Mouse (Mus musculus): ENCODE data around the gene Snx9. TPM values are rescaled to one million over a fixed set of nuclear protein-coding genes. Genes with fewer than 3 reads are reported as not detected.

Gene Snx9
- polyA plus RNA-seq, 1 experiment from 2014 or later, result 7.5 TPM

DNA sequence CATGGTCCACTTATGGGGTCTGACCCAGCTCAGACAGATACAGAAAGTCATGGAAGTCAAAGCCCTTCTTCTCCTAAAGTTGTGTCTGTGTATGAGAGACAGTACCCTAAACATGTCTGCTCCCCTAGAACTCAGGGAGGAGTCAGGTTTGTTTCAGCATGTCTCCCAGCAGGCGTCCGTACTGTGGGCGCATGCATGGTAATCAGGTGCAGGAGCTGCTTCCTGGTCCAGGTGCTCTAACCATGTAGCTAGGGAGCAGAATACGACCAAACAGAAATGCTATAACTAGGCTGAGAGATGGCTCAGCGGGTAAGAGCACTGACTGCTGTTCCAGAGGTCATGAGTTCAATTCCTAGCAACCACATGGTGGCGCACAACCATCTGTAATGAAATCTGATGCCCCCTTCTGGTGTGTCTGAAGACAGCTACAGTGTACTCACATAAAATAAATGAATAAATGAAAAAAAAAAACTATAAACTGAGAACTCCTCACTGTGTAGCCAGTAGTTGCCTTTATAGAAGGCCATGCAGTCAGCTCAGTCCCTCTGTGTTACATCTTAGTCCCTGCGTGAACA is 52.5 kb downstream of the Snx9 start:
- Histone ChIP-seq H3K27ac (no peak overlapping the region), H3K4me2 (no peak overlapping the region), H3K9ac (no peak overlapping the region), H3K36me3 (peaks cover 3% of the 10 kb centered on the region; the same call in 1 of the 2 replicates), H3K4me3 (no peak overlapping the region), H3K9me3 (no peaks in the 10 kb centered on the region), H3K4me1 (replicated peaks) (peaks cover 9% of the 10 kb centered on the region), H3K27me3 (no peaks in the 10 kb centered on the region)
- WGBS, result 79% methylated on average over 7 of the region's 7 CpGs
- no peak for ATAC-seq (ENCODE audit: low FRiP score)

DNA sequence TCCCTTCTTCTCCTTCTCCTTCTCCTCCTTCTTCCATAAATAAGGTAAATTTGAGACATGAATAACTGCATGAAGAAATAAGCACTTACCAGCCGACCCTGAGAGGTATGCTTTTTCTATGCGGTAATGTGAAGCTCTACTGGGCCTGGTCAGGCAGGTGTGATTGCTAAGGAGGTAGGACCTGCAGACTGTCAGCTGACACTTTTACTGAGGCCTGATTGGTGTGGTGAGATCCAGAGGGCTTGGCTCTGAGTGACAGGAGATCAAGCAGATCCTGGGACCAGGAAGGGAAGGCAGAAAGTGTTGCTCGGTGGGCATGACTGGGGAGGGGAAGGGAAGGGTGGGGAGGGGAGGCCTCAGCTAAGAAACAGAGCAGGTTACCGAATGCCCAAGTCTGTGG is 54.9 kb downstream of the Snx9 start:
- no peak for ATAC-seq (ENCODE audit: low FRiP score)
- Histone ChIP-seq H3K4me1 (replicated peaks) (peaks cover 9% of the 10 kb centered on the region), H3K9ac (0 out of 2 replicates have a peak overlapping the region, but pooled peaks have one; percentile 1), H3K27me3 (no peaks in the 10 kb centered on the region), H3K27ac (no peak overlapping the region), H3K36me3 (peaks cover 8% of the 10 kb centered on the region; the same call in 1 of the 2 replicates), H3K9me3 (no peaks in the 10 kb centered on the region), H3K4me2 (no peak overlapping the region), H3K4me3 (no peak overlapping the region)
- WGBS, result 72% methylated on average over 4 of the region's 4 CpGs

DNA sequence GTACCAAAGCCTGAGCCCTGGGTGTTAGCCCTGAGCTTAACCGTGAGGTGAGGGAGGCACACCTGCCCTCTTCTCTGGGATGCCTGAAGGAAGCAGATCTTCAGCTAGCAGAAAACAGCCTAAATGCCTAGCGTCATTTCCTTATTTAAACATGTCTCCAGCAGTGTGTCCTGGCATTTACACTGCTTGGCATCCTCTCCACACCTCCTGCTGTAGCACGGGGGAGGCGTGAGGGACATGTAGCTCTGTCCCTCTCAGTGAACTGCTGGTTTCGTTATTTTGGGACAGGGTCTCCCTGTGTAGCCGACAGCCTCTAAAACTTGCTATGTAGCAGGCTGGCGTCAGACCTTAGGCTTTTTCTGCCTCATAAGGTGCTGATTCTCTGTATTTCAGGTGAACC is 55.5 kb downstream of the Snx9 start:
- Histone ChIP-seq H3K9me3 (no peaks in the 10 kb centered on the region), H3K27me3 (no peaks in the 10 kb centered on the region), H3K36me3 (peaks cover 8% of the 10 kb centered on the region; the same call in 1 of the 2 replicates), H3K9ac (0 out of 2 replicates have a peak overlapping the region, but pooled peaks have one; percentile 1), H3K4me1 (replicated peaks) (peaks cover 9% of the 10 kb centered on the region), H3K27ac (no peak overlapping the region), H3K4me3 (no peak overlapping the region), H3K4me2 (no peak overlapping the region)
- no peak for ATAC-seq (ENCODE audit: low FRiP score)
- 91% methylated on average over 7 of the region's 7 CpGs for WGBS

- H3K36me3 ChIP-seq, result peaks cover 12% of the 10 kb centered on the region
- H3K27ac ChIP-seq, result no peak overlapping the region
- no peak overlapping the region for H3K4me2 ChIP-seq
- H3K4me3 ChIP-seq, result no peak overlapping the region
- no peak overlapping the region for H3K9ac ChIP-seq
- no peaks in the 10 kb centered on the region for H3K27me3 ChIP-seq
- WGBS, result 95% methylated on average over 17 of the region's 17 CpGs
- peaks cover 9% of the 10 kb centered on the region for H3K4me1 ChIP-seq (replicated peaks)
- ATAC-seq (ENCODE audit: low FRiP score), result no peak
- no peaks in the 10 kb centered on the region for H3K9me3 ChIP-seq
These were observed 56.4 kb downstream of the Snx9 start for GRCm38 (mm10) chr17:5897326-5898200.

DNA sequence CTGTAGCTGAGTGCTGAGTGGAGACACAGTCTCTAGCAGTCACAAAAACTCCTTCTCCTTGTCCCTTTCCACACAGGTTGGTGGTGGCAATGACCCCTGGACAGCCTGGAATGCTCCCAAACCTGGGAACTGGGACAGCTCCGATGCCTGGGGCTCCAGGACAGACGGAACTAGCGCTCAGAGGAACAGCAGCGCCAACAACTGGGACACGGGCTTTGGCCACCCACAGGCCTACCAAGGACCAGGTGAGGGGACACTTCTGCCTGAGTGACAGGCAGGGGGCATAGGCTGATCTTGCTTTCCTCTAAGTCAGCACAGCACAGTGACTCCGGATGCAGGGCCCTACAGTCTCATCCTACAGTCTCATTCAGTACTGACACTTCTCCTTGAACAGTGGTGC is 58.1 kb downstream of the Snx9 start:
- Histone ChIP-seq H3K36me3 (peaks cover 16% of the 10 kb centered on the region), H3K4me1 (replicated peaks) (no peaks in the 10 kb centered on the region), H3K4me2 (no peak overlapping the region), H3K9me3 (no peaks in the 10 kb centered on the region), H3K4me3 (no peak overlapping the region), H3K9ac (no peak overlapping the region), H3K27me3 (no peaks in the 10 kb centered on the region), H3K27ac (no peak overlapping the region)
- ATAC-seq (ENCODE audit: low FRiP score), result no peak
- WGBS, result 90% methylated on average over 6 of the region's 6 CpGs

DNA sequence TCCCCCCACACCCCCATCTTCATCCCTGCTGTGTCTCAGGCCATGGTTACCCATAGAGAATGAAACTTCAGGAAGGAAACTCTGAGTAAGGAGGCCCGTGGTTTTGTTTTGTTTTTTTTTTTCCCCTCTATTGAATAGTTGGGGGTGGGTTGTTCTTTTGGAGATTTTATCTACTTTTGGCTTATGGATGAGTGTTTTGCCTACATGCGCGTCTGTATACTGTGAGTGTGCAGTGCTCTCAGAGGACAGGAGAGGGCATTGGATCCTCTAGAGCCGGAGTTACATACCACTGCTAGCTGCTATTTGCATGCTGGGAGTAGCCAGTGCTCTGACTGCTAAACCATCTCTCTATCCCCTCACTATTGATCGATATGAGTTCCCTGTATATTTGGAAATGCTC is 60.3 kb downstream of the Snx9 start:
- Histone ChIP-seq H3K4me3 (no peak overlapping the region), H3K9ac (no peak overlapping the region), H3K9me3 (no peaks in the 10 kb centered on the region), H3K27me3 (no peaks in the 10 kb centered on the region), H3K36me3 (peaks cover 27% of the 10 kb centered on the region), H3K4me1 (replicated peaks) (no peaks in the 10 kb centered on the region), H3K27ac (no peak overlapping the region), H3K4me2 (no peak overlapping the region)
- no peak for ATAC-seq (ENCODE audit: low FRiP score)
- 85% methylated on average over 5 of the region's 5 CpGs for WGBS

- Histone ChIP-seq H3K36me3 (peaks cover 33% of the 10 kb centered on the region), H3K4me1 (replicated peaks) (no peaks in the 10 kb centered on the region), H3K4me3 (no peak overlapping the region), H3K27ac (no peak overlapping the region), H3K9ac (no peak overlapping the region), H3K27me3 (no peaks in the 10 kb centered on the region), H3K4me2 (no peak overlapping the region), H3K9me3 (no peaks in the 10 kb centered on the region)
- 81% methylated on average over 6 of the region's 6 CpGs for WGBS
- no peak for ATAC-seq (ENCODE audit: low FRiP score)
These were observed 62.6 kb downstream of the Snx9 start for GRCm38 (mm10) chr17:5903630-5904301.

GRCm38 (mm10) chr17:5909681-5910080 is 68.6 kb downstream of the Snx9 start:
- Histone ChIP-seq H3K9ac (no peak overlapping the region), H3K27me3 (no peaks in the 10 kb centered on the region), H3K9me3 (no peaks in the 10 kb centered on the region), H3K27ac (no peak overlapping the region), H3K36me3 (peaks cover 19% of the 10 kb centered on the region; the same call in 1 of the 2 replicates), H3K4me1 (replicated peaks) (no peaks in the 10 kb centered on the region), H3K4me2 (no peak overlapping the region), H3K4me3 (no peak overlapping the region)
- ATAC-seq (ENCODE audit: low FRiP score), result no peak
- WGBS, result 97% methylated on average over 4 of the region's 4 CpGs

- H3K27ac ChIP-seq, result no peak overlapping the region
- H3K4me2 ChIP-seq, result no peak overlapping the region
- peaks cover 7% of the 10 kb centered on the region; the same call in 1 of the 2 replicates for H3K36me3 ChIP-seq
- H3K4me1 ChIP-seq (replicated peaks), result no peaks in the 10 kb centered on the region
- no peak overlapping the region for H3K4me3 ChIP-seq
- no peaks in the 10 kb centered on the region for H3K9me3 ChIP-seq
- H3K27me3 ChIP-seq, result no peaks in the 10 kb centered on the region
- no peak for ATAC-seq (ENCODE audit: low FRiP score)
- no peak overlapping the region for H3K9ac ChIP-seq
- WGBS, result 78% methylated on average over 12 of the region's 12 CpGs
These were observed 70.5 kb downstream of the Snx9 start for GRCm38 (mm10) chr17:5911591-5911990.

DNA sequence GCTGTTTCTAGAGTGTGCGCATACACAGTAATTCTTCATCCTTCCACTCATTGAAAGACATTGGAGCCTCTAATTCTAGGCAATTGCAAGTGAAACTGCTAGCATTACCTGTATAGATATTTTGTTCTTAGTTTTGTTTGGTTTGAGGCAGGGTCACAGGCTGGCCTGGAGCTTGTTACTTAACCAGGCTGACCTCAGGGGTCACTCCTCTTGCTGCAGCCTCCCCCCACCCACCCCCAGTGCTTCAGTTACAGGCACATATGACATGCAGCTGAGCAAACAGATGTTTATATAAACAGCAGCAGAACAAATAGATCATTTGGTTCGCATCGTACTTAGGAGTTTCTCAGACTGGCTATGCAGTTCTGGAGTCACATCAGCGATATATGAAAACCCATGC is 71.7 kb downstream of the Snx9 start:
- no peaks in the 10 kb centered on the region for H3K27me3 ChIP-seq
- no peaks in the 10 kb centered on the region for H3K9me3 ChIP-seq
- no peak overlapping the region for H3K4me2 ChIP-seq
- no peaks in the 10 kb centered on the region for H3K4me1 ChIP-seq (replicated peaks)
- H3K4me3 ChIP-seq, result no peak overlapping the region
- H3K9ac ChIP-seq, result no peak overlapping the region
- WGBS, result 83% methylated on average over 4 of the region's 4 CpGs
- ATAC-seq (ENCODE audit: low FRiP score), result no peak
- peaks cover 7% of the 10 kb centered on the region; the same call in 1 of the 2 replicates for H3K36me3 ChIP-seq
- H3K27ac ChIP-seq, result no peak overlapping the region

GRCm38 (mm10) chr17:5914217-5914616 is 73.1 kb downstream of the Snx9 start:
- H3K9me3 ChIP-seq, result no peaks in the 10 kb centered on the region
- H3K4me3 ChIP-seq, result no peak overlapping the region
- H3K4me2 ChIP-seq, result no peak overlapping the region
- H3K36me3 ChIP-seq, result peaks cover 14% of the 10 kb centered on the region
- no peak overlapping the region for H3K27ac ChIP-seq
- 87% methylated on average over 5 of the region's 5 CpGs for WGBS
- H3K4me1 ChIP-seq (replicated peaks), result no peaks in the 10 kb centered on the region
- no peaks in the 10 kb centered on the region for H3K27me3 ChIP-seq
- no peak overlapping the region for H3K9ac ChIP-seq
- no peak for ATAC-seq (ENCODE audit: low FRiP score)

- Histone ChIP-seq H3K4me2 (no peak overlapping the region), H3K4me3 (no peak overlapping the region), H3K36me3 (peaks cover 35% of the 10 kb centered on the region), H3K27me3 (no peaks in the 10 kb centered on the region), H3K4me1 (replicated peaks) (no peaks in the 10 kb centered on the region), H3K9ac (no peak overlapping the region), H3K9me3 (no peaks in the 10 kb centered on the region), H3K27ac (no peak overlapping the region)
- 89% methylated on average over 8 of the region's 8 CpGs for WGBS
- no peak for ATAC-seq (ENCODE audit: low FRiP score)
These were observed 80.8 kb downstream of the Snx9 start for GRCm38 (mm10) chr17:5921954-5922353.
